Mouse (Mus musculus) liver, embryonic 12.5 days (tissue): ENCODE measurements around the gene Kcna3. TPM values are rescaled to one million over a fixed set of nuclear protein-coding genes. Genes with fewer than 3 reads are reported as not detected.
A peak's percentile ranks its signal among the peaks of the same experiment; 100 is the strongest.

Experiments used
- ATAC-seq: fragments of 200-750 bp; cut with Nextera tagmentation; 2 replicates; pipeline ENCODE4 v1.8.0; 2017; ENCODE audit warnings: moderate number of reproducible peaks, mild to moderate bottlenecking, moderate library complexity
- H3K27ac ChIP-seq: fragments of 300-500 bp; sonication (generic); 2 replicates; pipeline ENCODE4 v1.5.1; 2016; ENCODE audit warnings: mild to moderate bottlenecking
- H3K27me3 ChIP-seq: fragments of 300-500 bp; sonication (generic); replicated peaks from 2 replicates; pipeline ENCODE4 v1.6.1; 2016; ENCODE audit warnings: mild to moderate bottlenecking, moderate library complexity
- H3K36me3 ChIP-seq: fragments of 300-500 bp; sonication (generic); 2 replicates; pipeline ENCODE4 v1.6.1; 2016; ENCODE audit warnings: mild to moderate bottlenecking, moderate library complexity
- H3K4me1 ChIP-seq: fragments of 300-500 bp; sonication (generic); 2 replicates; pipeline ENCODE4 v1.6.1; 2016
- H3K4me2 ChIP-seq: fragments of 300-500 bp; sonication (generic); 2 replicates; pipeline ENCODE4 v1.6.1; 2016; ENCODE audit warnings: mild to moderate bottlenecking, moderate library complexity
- H3K4me3 ChIP-seq: fragments of 300-500 bp; sonication (generic); 2 replicates; pipeline ENCODE4 v1.5.1; 2016; ENCODE audit warnings: mild to moderate bottlenecking, moderate library complexity
- H3K9ac ChIP-seq: fragments of 300-500 bp; sonication (generic); 2 replicates; pipeline ENCODE4 v1.6.1; 2016; ENCODE audit warnings: mild to moderate bottlenecking, moderate library complexity
- H3K9me3 ChIP-seq: fragments of 300-500 bp; sonication (generic); replicated peaks from 2 replicates; pipeline ENCODE4 v1.6.1; 2016; ENCODE audit warnings: mild to moderate bottlenecking, moderate library complexity
- WGBS: fragments of 180-500 bp; shearing (Covaris S2); methylation state at CpG from one replicate; pipeline ENCODE4 v1.1.7; 2016; ENCODE audit not compliant: insufficient replicate concordance; 5-methylcytosine and 5-hydroxymethylcytosine counted together
- polyA plus RNA-seq: library from polyadenylated mRNA; unstranded; fragments of >200 nt; fragmentation: Nextera tagmentation; extraction: Ambion mirVana; gene quantifications from 2 replicates; pipeline ENCODE4 v1.2.1, GENCODE M21; 2016

The Kcna3 gene
- 4.4 and 5.3 TPM in 2 replicates for polyA plus RNA-seq

DNA sequence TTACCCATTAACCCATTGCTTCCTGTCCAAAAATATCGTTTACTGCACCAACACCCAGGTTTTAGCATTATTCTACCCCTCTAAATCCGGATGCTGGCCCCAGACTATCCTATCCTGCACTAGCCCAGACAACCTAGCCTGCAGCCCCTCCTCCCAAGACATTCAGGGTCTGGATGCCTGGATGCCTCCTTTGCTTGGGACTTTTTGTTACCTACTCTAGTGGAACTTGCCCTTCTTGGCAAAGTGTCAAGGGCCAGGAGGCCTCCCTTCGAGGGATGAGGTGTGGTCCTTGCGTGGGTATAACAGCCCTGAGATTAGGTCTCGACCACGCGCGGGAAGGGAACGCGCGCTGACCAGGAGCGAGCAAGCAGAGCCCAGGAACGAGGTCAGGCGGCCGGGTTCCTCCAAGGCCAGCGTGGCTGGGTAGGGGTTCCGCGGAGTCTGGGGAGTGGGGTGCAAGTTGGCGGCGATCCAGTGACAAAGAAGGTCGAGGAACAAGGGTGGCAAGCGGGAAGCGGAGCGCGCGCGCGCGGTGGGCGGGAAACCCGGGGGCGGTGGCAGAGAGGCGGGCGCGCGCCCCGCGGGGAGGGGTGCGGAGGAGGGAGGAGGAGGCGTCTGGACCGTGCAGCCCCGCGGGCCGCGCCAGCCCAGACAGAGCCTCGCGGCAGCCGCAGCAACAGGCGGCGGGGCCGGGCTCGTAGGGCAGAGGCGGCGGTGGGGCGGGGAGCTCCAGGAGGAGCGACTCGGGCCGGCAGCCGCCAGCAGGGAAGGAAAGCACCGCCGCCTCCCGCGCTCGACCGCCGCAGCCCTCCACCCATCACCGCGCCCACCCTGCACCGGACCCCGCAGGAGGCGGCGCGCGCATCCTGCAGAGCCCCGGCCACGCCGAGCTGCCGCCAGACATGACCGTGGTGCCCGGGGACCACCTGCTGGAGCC is at the start of gene Kcna3:
TSS of gene Kcna3 (plus strand) at position 649 of the 937 bp plus-strand sequence.
- Histone ChIP-seq H3K9ac (peak within 1 kb of the TSS; percentile 62), H3K4me1 (peaks cover 4% of the 10 kb centered on the region; the same call in 1 of the 2 replicates), H3K9me3 (no peaks in the 10 kb centered on the region), H3K4me2 (peak within 1 kb of the TSS; percentile 92), H3K27ac (no peak within 1 kb of the TSS), H3K27me3 (peaks cover 45% of the 10 kb centered on the region), H3K4me3 (peak within 1 kb of the TSS; percentile 64), H3K36me3 (no peaks in the 10 kb centered on the region)
- WGBS, result 1% methylated on average over 62 of the region's 80 CpGs
- peak; percentile 85 for ATAC-seq

DNA sequence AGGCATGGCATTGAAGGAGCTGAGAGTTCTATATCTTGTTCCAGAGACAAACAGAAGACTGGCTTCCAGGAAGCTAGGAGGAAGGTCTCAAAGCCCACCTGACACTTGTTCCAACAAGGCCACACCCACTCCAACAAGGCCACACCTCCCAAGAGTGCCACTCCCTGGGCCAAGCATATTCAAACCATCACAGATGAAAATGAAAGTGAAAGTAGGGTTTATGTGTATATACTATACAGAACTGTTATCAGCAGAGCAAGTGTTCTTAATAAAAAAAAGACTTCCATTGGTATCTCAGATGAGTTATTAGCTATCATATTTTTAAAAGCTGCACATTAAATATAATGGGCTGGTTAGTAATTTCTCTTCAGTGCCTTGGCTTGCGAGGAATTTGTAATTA is 44.6 kb upstream of the Kcna3 start:
- H3K27me3 ChIP-seq, result no peaks in the 10 kb centered on the region
- H3K36me3 ChIP-seq, result no peaks in the 10 kb centered on the region
- no peaks in the 10 kb centered on the region for H3K4me1 ChIP-seq
- H3K27ac ChIP-seq, result no peak overlapping the region
- no peak for ATAC-seq
- H3K4me3 ChIP-seq, result no peak overlapping the region
- H3K9me3 ChIP-seq, result no peaks in the 10 kb centered on the region
- H3K9ac ChIP-seq, result no peak overlapping the region
- H3K4me2 ChIP-seq, result no peak overlapping the region
- 76% methylated on average over 1 of the region's 1 CpGs for WGBS

DNA sequence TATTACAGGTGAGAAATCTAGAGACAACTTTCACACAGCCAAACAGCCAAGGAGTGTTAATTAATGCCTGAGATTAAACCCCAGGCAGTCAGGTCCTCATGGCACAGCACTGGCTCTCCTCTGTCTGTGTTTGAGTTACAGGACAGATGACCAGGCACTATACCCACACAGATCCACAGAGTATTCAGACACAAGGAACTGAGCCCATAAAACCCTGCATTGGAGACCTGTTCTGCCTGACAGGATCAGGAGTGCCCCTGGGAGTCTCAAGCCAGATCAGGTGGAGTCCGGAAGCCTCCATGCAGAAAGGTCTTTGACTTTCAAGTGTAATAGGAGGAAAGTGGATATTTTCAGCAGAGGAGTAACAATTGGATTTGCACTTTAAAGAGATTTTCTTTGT is 40.6 kb upstream of the Kcna3 start:
- no peak for ATAC-seq
- Histone ChIP-seq H3K4me3 (no peak overlapping the region), H3K4me2 (no peak overlapping the region), H3K27me3 (no peaks in the 10 kb centered on the region), H3K9ac (no peak overlapping the region), H3K9me3 (no peaks in the 10 kb centered on the region), H3K27ac (no peak overlapping the region), H3K36me3 (no peaks in the 10 kb centered on the region), H3K4me1 (no peaks in the 10 kb centered on the region)
- WGBS, result 58% methylated on average over 1 of the region's 1 CpGs

DNA sequence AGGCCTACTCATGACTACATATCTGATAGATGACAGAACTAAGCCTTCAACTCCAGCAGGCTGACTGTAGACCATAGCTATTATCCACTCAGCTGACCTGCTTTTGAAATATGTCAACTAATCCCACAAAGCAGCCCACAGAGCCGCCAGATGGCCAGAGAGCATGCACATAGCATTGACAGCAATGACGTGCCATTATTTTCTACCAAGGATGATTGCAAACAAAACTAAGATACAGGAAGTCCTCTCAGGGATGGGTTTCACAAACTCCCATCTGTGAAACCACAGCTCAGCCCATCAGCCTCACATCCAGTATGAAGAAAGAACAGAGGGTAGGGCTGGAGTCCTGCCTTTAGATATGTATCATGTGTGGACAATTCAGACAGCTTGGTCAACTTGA is 39.8 kb upstream of the Kcna3 start:
- Histone ChIP-seq H3K27me3 (no peaks in the 10 kb centered on the region), H3K27ac (no peak overlapping the region), H3K4me2 (no peak overlapping the region), H3K36me3 (no peaks in the 10 kb centered on the region), H3K4me1 (no peaks in the 10 kb centered on the region), H3K9me3 (no peaks in the 10 kb centered on the region), H3K4me3 (no peak overlapping the region), H3K9ac (no peak overlapping the region)
- ATAC-seq, result no peak
- WGBS, result 50% methylated on average over 2 of the region's 2 CpGs

GRCm38 (mm10) chr3:106998370-106998769 is 37.6 kb upstream of the Kcna3 start:
- H3K9ac ChIP-seq, result no peak overlapping the region
- H3K4me1 ChIP-seq, result no peaks in the 10 kb centered on the region
- no peak overlapping the region for H3K4me3 ChIP-seq
- H3K27me3 ChIP-seq, result no peaks in the 10 kb centered on the region
- no peak for ATAC-seq
- H3K36me3 ChIP-seq, result no peaks in the 10 kb centered on the region
- H3K9me3 ChIP-seq, result no peaks in the 10 kb centered on the region
- H3K27ac ChIP-seq, result no peak overlapping the region
- H3K4me2 ChIP-seq, result no peak overlapping the region
- 53% methylated on average over 1 of the region's 1 CpGs for WGBS

GRCm38 (mm10) chr3:107000165-107000564 is 35.8 kb upstream of the Kcna3 start:
- Histone ChIP-seq H3K36me3 (no peaks in the 10 kb centered on the region), H3K9me3 (no peaks in the 10 kb centered on the region), H3K27me3 (no peaks in the 10 kb centered on the region), H3K4me1 (no peaks in the 10 kb centered on the region), H3K9ac (no peak overlapping the region), H3K27ac (no peak overlapping the region), H3K4me2 (no peak overlapping the region), H3K4me3 (no peak overlapping the region)
- WGBS, result 42% methylated on average over 2 of the region's 2 CpGs
- no peak for ATAC-seq

DNA sequence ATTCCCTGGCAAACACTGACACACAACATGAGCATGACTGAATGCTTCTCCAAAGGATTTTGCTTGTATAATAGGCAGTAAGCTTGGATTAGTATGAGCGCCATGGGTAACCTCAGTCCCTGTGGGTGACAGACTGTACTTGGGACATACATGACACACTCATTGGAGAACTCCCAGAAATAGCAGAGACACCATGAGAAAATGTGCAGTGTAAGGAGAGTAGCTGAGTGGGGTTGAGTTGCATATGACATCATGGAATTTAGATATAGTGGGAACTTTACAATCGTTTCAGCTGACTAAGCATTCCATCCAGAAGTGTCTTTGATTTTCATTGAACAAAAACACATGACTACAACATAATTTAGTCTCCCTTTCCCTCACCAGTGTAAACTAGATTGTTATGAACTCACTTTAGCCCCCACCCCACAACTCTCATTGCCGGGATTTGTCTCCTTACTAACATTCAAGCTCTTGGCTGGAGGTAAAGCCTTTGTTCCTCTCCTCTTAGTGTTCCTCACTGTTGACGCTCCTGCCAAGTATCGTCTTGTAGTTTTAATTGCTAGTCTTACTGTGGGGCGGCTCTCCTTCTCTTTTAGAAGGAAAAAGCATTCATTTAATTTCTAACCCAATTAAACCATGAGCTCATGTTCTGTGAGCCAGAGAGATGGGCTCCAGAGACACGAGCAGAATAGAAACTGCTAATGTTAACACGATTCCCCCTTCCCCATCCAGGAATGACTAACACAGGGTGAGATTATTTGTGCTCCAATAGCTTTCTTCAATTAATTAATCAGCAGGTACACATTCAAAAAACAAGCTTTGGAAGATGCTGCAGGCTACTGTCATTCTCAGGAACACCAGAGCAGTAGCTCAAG is 33.5 kb upstream of the Kcna3 start:
- H3K4me1 ChIP-seq, result no peaks in the 10 kb centered on the region
- 66% methylated on average over 8 of the region's 8 CpGs for WGBS
- no peak overlapping the region for H3K4me3 ChIP-seq
- H3K36me3 ChIP-seq, result no peaks in the 10 kb centered on the region
- H3K4me2 ChIP-seq, result no peak overlapping the region
- H3K9ac ChIP-seq, result no peak overlapping the region
- no peaks in the 10 kb centered on the region for H3K9me3 ChIP-seq
- ATAC-seq, result no peak
- H3K27me3 ChIP-seq, result no peaks in the 10 kb centered on the region
- no peak overlapping the region for H3K27ac ChIP-seq

DNA sequence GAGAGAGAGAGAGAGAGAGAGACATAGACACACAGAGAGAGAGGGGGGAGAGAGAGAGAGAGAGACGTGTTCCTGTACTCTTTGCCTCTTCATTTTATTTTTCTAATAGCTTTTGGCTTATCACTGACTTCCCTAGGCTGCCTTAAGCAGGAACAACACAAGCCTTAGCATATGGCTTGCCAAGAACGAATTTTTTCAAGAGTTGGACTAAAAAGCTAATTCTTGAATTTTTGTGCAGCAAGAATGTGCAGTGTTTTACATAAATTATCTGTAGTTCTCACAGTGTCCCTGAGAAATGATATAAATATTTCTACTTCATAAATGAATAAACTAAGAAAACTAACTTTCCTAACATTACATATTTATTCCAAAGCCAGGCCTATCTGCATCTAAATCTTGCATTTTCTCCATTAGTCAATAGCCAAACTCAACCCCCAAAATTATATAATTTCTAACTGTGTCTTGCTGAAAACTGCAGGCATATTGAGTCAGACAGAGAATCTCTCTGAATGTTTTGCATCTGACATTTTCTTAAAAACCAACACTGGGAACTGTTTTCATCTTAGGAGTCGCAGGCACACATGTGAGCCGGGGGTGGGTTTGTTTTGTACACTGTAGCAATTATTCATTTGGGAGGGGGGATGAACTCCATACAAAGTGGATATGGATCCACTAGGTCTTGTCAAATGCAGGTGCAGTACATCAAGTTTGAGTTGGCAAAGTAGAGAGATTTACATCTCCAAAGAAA is 26.5 kb upstream of the Kcna3 start:
- no peak for ATAC-seq
- Histone ChIP-seq H3K36me3 (no peaks in the 10 kb centered on the region), H3K9me3 (no peaks in the 10 kb centered on the region), H3K9ac (no peak overlapping the region), H3K4me2 (no peak overlapping the region), H3K27ac (no peak overlapping the region), H3K4me1 (no peaks in the 10 kb centered on the region), H3K27me3 (no peaks in the 10 kb centered on the region), H3K4me3 (no peak overlapping the region)
- WGBS, result 61% methylated on average over 4 of the region's 4 CpGs

DNA sequence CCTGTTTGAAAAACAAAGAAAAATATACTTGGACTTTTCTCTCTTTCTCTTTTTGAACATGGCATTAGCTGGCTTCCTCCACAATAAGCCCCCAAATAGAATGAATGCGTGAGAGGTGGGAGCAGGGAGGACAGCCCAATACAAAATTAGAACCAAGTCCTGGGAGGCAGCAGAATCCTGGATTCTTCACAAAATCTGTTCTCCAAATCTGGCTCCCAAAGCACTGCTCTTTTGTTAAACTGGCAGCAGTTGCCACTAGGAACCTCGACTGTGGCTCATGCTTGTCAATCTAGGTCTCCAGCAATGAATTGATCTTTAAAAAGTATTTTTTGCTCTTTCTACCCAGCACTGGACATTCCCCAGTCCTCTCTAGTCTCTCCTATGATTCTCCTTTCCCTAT is 17.7 kb upstream of the Kcna3 start:
- H3K4me1 ChIP-seq, result no peaks in the 10 kb centered on the region
- no peak for ATAC-seq
- no peak overlapping the region for H3K9ac ChIP-seq
- H3K9me3 ChIP-seq, result no peaks in the 10 kb centered on the region
- 60% methylated on average over 2 of the region's 2 CpGs for WGBS
- H3K27me3 ChIP-seq, result no peaks in the 10 kb centered on the region
- no peak overlapping the region for H3K27ac ChIP-seq
- H3K4me2 ChIP-seq, result no peak overlapping the region
- H3K4me3 ChIP-seq, result no peak overlapping the region
- no peaks in the 10 kb centered on the region for H3K36me3 ChIP-seq

DNA sequence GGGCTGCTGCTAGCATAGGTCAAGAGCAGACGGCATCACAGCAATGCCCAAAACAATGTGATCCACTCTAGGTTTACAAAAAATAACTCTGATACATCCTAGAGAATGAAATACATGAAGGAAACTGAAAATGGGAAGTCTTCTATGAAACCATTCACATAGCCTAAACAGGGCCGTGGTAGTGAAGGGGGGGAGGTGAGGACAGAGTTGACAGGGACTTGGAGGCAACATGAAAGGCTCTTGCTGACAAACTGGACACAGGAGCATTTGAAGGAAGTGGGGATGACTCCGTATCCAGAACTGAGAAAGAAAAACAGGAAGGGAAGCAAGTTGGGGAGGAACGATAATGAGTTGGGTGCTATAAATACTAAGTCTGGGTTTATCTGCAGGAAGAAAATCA is 4.4 kb upstream of the Kcna3 start:
- H3K4me1 ChIP-seq, result peaks cover 2% of the 10 kb centered on the region; the same call in 1 of the 2 replicates
- peaks cover 23% of the 10 kb centered on the region for H3K27me3 ChIP-seq
- no peak overlapping the region for H3K9ac ChIP-seq
- H3K36me3 ChIP-seq, result no peaks in the 10 kb centered on the region
- H3K9me3 ChIP-seq, result no peaks in the 10 kb centered on the region
- 0 out of 2 replicates have a peak, but pooled peaks have one; percentile 44 for ATAC-seq
- H3K27ac ChIP-seq, result no peak overlapping the region
- H3K4me2 ChIP-seq, result no peak overlapping the region
- H3K4me3 ChIP-seq, result no peak overlapping the region
- 37% methylated on average over 4 of the region's 4 CpGs for WGBS

GRCm38 (mm10) chr3:107034776-107035175 is 1.2 kb upstream of the Kcna3 start:
- H3K36me3 ChIP-seq, result no peaks in the 10 kb centered on the region
- H3K9me3 ChIP-seq, result no peaks in the 10 kb centered on the region
- H3K4me3 ChIP-seq, result no peak overlapping the region
- 0 out of 2 replicates have a peak overlapping the region, but pooled peaks have one; percentile 92 for H3K4me2 ChIP-seq
- peaks cover 45% of the 10 kb centered on the region for H3K27me3 ChIP-seq
- no peak overlapping the region for H3K27ac ChIP-seq
- peaks cover 4% of the 10 kb centered on the region; the same call in 1 of the 2 replicates for H3K4me1 ChIP-seq
- WGBS, result 21% methylated on average over 2 of the region's 2 CpGs
- H3K9ac ChIP-seq, result no peak overlapping the region
- no peak for ATAC-seq
